Mouse (Mus musculus): ENCODE data around the gene Adam21.

- TF ChIP-seq POLR2A (IDR thresholded peaks at IDR 0.05; ENCODE audit: low read depth, low read length) = no peak
- TF ChIP-seq CTCF (IDR thresholded peaks at IDR 0.05; ENCODE audit: borderline replicate concordance, insufficient read depth, low read length) = no peak
Observed at GRCm38 (mm10) chr12:81615807-81616206, 47.5 kb upstream of the Adam21 start.

Data from embryonic fibroblast, embryonic 13.5 days (primary cell).